Mouse (Mus musculus) urinary bladder, adult 2 months (tissue): ENCODE measurements around the gene Hs3st3b1. TPM values are rescaled to one million over a fixed set of nuclear protein-coding genes. Genes with fewer than 3 reads are reported as not detected.

Experiments used
- DNase-seq: peaks from one replicate; pipeline ENCODE4 v3.0.0; 2022; ENCODE audit warnings: low spot score
- polyA plus RNA-seq: library from polyadenylated mRNA; depleted of rRNA; stranded (reverse); fragments of >200 nt; gene quantifications from 2 replicates; pipeline ENCODE4 v1.2.3, GENCODE M21; 2012; rRNA removed

Hs3st3b1 gene
- 0.33 and 0.41 TPM in 2 replicates for polyA plus RNA-seq

DNA sequence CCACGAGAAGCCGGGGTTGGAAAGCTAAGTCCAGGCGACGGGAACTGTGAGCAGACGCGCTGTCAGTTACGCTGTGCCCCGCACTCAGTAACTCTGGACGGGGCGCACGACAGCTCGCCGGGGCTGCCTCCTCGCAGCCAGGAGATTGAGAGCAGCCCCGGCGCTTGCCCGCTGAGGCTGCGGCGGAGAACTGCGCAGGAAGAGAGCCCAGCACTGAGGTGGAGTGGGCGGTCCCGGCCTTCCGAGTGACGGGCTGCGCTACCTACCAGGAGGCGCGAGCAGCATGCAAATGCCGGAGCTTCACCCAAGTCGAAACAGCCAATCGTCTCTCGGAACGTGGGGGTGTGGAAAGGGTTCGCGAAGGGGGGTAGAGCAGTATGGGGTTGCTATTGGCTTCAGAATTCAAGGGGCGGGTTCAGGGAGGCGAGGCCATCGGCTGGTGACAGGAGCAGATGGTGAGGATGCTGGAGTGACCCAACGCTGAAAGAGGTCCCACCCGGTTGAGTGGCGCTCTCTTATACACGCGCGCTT, at the start of gene Hs3st3b1:
Gene Hs3st3b1 (minus strand): TSS at position 200 of the 531 bp plus-strand sequence.
- DNase-seq = peak; percentile 69

DNA sequence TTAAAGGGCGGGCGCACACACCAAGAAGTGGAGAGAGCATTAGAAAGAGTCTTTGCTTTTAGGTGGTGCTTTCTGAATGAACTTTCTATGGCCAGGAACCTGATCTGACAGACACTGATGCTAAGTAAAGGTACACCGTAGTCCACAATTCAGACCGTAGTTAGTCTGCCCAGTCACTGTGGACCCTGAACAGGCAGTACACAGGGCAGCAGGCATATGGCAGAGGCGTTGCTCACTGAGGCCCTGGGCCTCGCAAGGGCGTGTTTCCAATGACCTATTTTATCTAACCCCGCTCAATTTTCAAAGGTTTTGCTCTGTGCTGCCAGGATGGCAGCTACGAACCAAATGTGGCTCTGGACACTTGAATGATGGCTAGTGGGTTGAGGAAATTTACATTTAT, 49.4 kb upstream of the Hs3st3b1 start:
- DNase-seq = no peak

DNA sequence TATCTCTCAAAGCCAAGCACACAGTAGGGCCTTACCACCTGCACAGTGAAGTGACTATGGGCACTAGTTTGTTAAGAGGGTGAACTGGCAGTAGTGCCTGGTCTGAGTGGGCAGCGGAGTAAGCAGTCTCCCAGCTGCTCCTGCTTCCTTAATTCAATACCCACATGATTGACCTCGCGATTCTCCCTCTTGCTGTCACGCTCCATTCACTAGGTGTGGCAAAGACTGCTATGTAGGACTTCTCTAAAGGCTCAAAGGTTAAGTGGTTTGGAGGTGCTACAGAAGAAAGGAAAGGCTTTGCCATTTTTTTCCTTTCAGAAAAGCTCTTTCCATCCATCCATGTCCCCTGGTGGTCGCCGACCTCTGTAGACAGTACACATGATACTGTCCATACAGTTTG, 48.7 kb upstream of the Hs3st3b1 start:
- no peak for DNase-seq

DNA sequence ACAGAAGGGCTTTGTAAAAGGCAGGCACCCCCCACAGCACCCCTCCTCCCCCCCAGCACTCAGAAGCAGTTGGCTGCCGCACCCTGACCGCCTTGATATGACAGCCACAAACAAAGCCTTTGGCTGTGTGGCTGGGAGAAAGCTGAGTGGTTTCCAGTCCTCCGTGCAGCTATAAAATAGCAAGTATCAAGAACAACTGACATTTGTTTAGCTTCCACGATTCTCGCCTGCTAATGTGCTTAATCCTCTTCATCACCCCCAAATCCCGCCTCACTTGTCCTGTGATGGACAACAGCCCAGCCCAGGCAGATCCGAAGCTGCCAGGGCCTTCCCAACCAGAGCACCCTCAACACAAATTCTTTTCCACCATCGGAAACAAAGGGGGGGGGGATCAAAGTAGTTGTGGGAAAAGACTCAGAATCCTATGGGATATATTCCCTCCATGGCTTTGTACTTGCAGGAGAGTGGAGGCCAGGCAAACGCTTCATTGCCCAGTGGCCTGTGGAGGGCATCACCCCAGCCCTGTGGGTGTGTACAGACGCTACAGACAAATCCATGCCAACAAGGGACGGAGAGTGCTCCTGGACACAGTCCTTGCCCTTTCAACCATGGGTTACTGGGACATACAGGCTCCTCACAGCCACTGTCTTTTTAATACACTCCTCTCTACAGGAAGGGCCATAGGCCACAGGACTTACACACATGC, 47.3 kb upstream of the Hs3st3b1 start:
- no peak for DNase-seq

DNA sequence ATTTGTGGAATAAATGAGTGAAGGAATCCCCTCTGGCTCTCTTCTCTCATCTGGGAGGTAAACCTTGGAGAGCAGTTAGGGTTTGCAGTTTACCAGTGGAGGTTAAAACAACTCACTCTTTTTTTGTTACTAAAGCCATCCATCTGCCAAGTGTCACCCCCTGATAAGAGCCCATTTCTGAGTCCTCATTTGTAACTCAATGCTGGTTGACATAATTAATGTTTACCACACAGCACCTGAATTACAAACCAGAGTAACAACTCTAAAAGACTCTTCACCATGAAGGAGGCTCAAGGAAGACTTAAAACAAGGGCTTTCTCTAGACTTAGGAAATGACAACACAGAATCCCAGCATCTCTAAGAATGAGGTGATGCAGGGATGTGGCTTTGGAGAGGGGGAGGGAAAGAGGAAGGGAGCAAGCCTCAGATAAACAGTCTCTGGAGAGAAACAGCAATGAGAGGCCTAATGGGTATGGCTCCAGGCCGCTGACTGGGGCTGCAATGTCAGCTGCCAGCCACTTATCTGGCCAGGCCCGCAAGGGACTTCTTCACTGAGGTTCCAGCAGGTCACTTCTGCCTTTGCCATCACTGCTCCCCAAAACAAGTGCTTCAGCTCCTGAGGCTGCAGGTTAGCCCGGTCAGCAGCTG, 46.4 kb upstream of the Hs3st3b1 start:
- DNase-seq = no peak

DNA sequence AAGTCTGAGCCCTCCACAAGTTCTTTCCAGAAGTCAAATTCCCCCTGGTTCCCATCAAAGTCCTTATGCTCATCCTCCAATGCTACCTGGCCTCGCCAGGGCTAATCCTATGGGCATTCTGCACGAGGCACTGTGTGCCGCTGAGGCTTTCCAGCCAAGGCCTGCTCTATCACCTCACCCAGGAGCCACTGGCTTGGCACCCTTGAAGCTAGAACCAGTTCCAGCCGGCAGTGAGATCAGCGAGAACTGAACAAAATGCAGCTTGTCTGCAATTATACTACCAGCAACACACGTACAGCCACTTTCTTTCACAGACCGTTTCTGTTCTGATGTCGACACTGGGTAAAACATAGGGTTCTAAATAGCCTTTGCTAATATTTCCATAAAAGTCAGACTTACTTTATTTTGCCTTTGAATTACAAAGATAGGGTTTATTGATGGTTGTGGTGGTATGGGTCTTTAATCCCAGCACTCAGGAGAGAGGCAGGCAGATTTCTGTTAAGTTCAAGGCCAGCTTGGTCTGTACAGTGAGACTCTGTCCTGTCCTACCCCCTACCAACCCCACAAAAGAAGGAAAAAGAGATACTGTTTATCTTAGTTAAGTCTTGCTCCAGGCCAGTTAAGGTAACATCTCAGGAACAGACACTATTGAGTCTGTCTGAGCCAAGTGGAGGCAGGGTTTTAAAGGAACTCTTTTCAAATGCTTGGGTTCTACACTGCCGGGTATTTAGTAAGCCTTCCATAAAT, 45.7 kb upstream of the Hs3st3b1 start:
- DNase-seq = no peak

DNA sequence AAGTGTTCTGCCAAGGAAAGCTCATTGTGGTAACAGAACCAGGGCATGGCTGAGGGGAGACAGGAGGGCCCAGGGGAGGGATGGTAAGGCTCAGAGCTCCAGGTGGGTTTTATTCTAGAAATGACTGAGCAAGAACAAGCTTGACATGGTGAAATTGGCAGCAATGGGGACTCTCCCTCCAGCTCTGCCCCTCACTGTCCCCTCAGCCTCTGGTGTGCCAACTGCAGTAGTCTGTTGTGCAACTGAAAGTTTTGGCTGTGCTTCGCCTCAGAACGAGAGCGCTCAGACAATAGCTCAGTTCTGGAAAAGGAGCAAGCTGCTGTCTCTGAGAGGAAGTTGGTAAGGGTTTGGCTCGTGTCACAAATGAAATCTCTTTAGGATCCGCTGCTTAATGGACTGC, 43.3 kb upstream of the Hs3st3b1 start:
- no peak for DNase-seq

DNA sequence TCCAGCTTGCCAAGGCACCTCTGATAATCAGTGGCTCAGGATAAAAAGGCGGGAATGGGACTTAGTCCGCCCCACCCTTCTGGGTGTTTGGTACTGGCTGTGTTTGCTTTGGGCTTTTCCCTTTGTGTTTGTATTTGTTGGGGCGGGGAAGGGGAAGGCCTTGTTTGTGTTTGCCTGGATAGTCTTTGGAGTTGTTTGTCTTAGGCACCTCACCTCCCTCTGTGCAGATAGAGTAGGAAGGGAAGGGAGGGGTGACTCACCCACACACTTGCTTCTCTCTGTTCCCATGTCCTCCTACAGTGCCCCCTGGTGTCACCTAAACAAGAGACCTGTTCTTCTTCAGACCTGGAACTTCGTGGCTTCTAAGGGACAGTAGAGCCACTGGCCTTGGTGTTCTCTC, 35.1 kb upstream of the Hs3st3b1 start:
- no peak for DNase-seq

DNA sequence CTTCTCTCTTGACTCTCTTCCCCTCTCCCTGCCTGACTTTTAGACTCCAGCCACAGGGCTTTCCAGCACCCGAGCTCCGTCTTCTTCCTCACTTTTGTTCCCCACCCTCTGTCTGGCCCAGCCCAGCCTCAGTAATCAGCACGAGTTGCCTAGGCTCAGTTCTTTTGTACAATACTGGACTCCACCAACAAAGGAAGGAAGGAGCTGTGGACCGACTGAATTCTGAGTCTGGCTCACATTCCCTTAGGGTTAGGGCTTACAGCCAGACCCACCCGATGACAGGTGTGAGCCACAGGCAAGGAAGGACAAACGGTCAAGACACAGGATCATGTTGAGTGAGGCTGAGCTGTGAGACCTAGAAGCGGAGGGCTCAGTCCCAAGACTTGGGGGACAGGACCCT, 34.7 kb upstream of the Hs3st3b1 start:
- no peak for DNase-seq

DNA sequence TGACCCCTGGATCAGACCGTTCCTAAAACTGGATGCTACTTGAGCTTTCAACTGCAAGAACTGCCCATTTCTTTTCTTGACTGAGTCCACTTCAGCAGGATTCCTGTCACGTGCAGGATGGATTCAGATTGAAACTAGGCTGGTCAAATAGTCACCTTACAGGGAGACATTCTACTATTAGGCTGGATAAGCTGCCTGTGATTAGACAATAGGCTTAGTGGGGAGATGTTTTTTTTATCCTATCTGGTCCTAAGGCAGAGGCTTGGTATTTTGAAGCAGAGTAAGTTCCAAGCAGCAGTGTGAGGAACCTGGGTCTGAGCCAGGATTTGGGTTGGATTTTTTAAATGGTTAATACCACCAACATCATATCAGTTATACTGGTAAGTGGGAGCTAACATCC, 31.8 kb upstream of the Hs3st3b1 start:
- DNase-seq = no peak

DNA sequence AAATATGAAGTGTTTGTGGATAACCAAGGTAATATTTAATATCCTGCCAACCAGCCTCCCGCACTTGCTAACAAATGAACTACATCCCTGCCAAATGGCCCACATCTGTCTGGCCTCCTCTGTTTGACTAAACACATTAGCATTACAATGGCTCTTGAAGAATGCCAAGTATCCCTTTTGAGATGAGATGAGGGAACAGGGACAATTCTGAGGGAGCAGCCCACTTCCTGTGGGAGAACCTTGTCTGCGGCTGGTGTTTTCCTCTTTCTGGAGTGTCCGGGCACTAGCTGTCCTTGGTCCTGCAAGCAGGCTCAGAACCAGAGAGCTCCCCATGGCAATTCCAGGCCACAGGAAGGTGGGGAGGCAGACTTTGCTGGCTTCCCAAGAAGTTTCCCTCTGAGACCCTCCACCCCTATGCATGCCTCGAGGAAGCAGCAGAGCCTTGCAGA, 30.7 kb upstream of the Hs3st3b1 start:
- DNase-seq = no peak

DNA sequence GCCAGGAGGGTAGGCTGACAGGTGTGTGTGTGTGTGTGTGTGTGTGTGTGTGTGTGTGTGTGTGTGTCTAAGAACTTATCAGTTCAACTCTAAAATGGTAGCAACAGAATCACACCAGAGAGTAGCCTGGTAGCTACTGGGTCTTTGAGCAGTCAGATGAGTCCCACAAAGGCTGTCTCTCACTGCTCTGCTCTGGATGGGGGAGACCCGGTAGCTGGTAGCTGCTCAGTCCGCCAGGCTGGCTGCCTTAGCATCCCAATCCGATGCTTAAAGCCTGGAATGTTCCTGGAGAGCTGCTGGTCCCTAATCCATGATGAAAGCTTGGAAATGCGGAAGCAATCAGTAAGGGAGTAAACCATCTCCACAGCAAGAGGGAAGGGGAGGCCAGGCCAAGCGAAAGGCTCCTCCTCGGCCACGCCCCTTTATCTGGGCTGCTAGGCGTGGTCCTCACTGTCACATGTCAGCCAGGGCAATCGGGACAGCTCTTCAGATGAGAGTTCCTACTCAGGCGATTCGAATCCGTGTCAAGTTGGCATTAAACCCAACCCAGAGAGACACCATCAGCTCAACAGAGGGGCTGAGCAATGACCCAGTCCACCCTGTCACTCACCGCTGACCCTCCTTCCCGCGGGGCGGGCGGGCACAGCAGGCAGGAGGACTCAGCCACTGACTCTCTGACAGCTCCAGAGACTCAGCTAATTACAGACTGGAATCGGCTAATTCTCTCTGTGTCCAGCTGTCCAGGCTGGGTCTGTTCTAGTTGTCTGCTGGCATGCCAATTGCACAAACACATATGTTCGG, 29.9 kb upstream of the Hs3st3b1 start:
- no peak for DNase-seq

DNA sequence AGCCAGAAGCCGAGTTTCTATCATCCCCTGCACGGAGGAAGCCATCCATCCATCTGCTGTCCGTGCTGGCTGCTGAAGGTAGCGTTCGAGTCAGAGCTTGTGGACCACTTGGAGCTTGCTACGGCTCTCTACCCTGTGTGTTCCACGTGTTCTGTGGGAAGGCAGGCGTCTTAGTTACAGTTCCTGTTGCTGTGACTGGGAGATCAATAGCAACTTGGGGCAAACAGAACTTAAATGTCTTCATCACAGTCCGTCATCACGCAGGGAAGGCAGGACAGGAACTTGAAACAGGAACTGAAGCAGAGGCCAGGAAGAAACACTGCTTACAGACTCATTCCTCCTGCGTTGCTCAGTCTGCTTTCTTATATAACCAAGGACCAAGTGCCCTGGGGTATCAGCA, 26.3 kb upstream of the Hs3st3b1 start:
- no peak for DNase-seq

DNA sequence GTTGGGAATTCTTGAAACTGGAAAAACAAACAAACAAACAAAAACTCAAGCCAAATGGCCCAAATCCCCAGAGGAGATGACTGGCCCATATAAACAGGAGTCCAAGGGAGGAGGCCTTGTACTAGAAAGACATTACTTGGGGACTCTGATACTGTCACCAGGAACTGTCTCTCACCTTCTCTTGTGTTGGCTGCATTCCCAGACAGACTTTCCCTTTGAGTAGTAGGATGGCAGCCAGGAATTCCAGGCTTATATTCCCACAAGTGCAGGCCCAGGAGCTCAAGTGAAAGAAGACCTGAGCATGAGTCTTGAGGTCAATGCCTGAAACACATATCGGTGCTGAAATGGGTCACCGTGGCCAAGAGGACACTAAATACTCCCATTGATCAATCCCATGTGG, 24.9 kb upstream of the Hs3st3b1 start:
- no peak for DNase-seq

DNA sequence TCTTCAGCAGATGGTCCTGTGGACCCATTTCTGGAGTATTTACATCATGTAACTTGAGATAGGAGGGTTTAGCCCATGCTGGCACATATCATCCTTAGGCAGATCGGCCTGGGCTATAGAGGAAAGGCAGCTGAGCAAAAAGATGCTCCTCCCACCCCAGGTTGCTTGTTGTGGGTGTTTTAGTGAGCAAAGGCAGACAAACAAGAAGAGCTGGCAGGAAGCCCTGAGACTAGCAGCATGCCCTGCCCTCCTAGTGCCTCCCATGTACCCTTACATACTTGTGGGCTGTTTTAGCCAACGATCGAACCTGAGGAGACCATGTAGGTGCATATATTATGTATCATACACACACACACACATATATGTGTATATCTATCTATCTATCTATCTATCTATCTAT, 21.9 kb upstream of the Hs3st3b1 start:
- no peak for DNase-seq

DNA sequence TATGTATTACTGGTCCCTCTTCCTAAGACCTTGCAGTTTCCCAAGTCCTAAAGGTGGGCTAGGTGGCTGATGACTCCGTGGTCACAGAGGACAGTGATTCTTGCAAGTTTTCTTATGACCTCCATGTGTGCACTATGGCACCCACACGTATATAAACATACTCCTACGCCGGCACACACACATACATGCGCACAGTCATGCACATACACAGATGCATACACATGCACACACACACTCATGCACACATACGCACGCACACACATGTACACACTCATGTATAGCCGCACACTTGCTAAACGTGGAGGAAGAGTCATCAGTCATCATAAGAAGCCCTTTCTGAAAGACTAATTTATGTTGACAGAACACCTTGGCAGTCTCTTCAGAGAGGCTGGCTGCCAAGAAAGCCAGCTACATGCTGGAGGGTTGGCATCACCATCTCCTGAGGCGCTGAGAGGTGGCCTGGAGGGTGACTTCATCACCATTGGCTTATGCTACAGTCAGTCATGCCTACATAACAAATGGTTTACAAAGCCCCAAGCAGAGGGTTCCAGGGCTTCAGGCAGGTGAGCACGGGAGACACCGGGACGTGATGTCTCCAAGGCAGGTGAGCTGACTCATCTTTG, 21.3 kb upstream of the Hs3st3b1 start:
- no peak for DNase-seq

DNA sequence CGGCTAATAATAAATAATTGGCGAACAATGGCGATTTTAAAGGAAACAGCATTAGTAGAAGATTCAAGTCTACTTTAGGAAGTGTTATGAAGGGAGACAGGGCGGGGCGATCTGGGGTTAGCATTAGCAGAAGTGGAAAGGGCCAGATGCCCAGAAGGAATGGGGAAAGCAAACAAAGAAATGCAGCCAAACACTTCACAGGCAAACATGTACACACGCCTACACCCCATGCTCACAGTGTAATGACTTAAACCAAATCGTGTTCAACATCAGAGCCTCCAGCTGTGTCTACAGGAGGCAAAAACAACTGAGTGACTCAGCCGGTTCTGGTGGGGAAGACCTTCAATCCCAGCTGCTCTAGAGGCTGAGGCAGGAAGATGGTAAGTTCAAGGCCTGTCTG, 20.1 kb upstream of the Hs3st3b1 start:
- DNase-seq = no peak

DNA sequence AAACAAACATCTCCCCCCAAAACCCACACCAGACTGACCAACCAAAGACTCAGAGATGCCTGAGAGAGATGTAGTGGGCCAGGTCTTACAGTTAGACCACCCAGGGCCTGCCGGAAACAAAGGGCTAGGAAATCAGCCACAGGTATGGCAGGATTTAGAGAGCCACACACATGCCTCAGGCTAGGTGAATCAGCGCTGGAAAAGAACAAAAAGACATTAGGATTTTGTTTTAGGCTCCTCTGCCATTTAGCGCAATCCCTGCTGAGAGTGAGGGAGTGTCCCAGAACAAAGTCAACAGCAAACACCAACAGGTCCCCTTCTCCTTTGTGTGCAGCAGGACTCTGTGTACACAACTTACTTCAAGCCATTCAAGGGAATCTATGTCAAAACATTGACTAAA, 14.6 kb upstream of the Hs3st3b1 start:
- no peak for DNase-seq

DNA sequence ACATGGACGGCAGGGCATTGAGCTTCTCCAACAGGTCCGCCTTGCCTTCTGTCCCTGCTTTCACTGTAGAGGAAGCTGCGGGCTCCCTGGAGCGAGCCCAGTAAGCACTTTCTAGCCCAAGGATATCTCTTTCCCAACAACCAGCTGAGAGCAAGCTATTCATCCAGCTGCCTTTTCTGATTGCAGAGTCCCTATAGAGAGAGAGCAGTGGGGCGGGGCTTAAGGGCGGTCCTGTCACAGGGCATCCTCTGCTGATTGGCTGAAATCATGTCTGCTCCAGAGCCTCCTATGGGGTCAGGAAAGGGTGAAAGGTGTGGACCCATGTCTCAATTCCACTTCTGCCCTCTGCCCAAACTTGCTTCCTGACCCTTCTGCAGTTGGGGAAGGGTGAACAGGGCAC, 4.8 kb upstream of the Hs3st3b1 start:
- DNase-seq = no peak

DNA sequence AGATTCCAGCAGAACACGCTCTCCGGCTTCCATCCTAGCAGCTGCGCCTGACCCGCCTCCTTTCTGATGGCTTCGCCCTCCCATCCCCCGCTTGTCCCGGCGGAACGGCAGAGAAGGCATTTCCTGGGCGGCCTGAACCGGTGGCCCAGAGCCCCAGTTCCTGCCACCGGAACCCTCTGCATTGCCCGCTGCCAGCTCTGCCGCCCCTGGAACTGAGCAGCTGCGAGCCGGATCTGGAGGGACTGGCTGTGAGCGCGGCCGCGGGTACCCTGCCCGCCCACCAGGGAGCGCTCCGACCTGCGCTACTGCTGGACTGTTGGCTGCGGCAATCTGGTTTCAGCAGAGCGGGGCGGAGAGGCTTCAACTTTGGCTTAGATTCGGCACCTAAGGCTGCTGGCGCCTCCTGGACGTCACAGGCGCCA, 3.1 kb upstream of the Hs3st3b1 start:
- DNase-seq = peak; percentile 71

DNA sequence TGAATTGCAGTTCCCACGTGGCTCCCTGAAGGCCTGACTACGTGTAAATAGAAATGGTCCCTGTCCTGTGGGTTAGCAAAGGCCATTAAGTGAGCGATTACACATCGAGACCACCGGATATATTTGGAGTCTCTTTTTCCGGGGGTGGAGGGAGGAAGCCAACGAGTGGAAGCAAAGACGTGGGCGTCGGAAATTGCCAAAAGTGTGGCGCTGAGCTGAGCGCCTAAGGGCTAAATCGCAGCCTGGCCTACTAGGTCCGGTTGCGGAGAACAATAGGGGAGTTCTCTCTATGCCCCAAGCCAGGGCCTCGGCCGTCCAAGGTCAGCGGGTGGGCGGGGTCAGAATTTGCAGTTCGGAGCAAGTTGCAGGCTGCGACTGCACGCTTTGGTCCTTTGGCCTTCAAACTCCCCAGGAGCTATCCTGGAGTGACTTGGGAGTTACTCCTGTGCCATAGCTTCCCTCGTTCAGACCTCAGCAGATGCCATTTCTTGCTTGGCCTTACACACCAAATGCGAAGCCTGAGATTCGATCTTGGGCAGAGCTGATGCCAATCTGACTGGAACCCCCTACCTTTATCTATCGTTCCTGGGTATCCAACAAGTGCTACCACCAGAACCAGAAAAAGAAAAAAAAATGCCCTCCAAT, 2.3 kb upstream of the Hs3st3b1 start:
- DNase-seq = no peak
